8 mouse cellular contexts compared by ENCODE assay signal in the genomic region with DNA sequence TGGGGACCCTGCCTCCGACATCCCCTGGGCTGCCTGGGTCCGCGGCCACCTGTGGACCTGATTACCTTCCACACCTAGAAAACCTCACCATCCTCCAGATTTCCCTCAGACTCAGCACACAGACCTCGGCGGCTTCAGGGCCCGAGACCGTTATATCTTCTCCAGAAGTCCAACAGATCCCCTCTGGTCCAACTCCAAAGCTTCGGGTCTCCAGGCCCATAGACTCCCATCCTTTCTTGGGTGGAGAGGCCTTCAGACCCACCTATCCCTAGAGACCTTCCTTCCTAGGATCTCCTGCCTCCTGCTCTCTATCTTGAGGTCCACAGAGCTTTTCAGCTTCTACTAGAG. TPM values are rescaled to one million over a fixed set of nuclear protein-coding genes. Genes with fewer than 3 reads are reported as not detected.
DNase-seq lines count a peak whose midpoint lies in the region; ATAC-seq and TF ChIP-seq lines count a peak whose summit lies in the region.

No protein-coding gene starts in this region.

- H3K9ac ChIP-seq in limb, embryonic 15.5 days: peak overlapping the region; percentile 65
- peak overlapping the region; percentile 85 for H3K9ac ChIP-seq in stomach, postnatal 0 days (ENCODE audit: low read length)

- no peaks in the 10 kb centered on the region for H3K36me3 ChIP-seq in testis, adult 2 months (ENCODE audit: control insufficient read depth, insufficient read depth, low read length)
- H3K36me3 ChIP-seq in limb, embryonic 15.5 days: no peaks in the 10 kb centered on the region
- no peaks in the 10 kb centered on the region for H3K36me3 ChIP-seq in stomach, postnatal 0 days (ENCODE audit: control insufficient read depth, insufficient read depth, low read length)

- ATAC-seq in limb, embryonic 15.5 days (ENCODE audit: insufficient number of reproducible peaks, low FRiP score, low TSS enrichment, low read depth): no peak
- no peak for ATAC-seq in stomach, postnatal 0 days (ENCODE audit: low FRiP score, low TSS enrichment)

- peak overlapping the region; percentile 89 for H3K4me3 ChIP-seq in testis, adult 2 months (ENCODE audit: control insufficient read depth, low read depth, low read length)
- H3K4me3 ChIP-seq in limb, embryonic 15.5 days: peak overlapping the region; percentile 83
- H3K4me3 ChIP-seq in stomach, postnatal 0 days (ENCODE audit: low read depth, low read length): peak overlapping the region; percentile 82

- TF ChIP-seq POLR2A in testis, adult 2 months (IDR thresholded peaks at IDR 0.05; ENCODE audit: control insufficient read depth, low read depth, low read length): no peak

- H3K9me3 ChIP-seq in limb, embryonic 15.5 days: no peaks in the 10 kb centered on the region
- no peaks in the 10 kb centered on the region for H3K9me3 ChIP-seq in stomach, postnatal 0 days (ENCODE audit: control insufficient read depth, low read length)

- peak overlapping the region; percentile 92 for H3K4me2 ChIP-seq in limb, embryonic 15.5 days
- peak overlapping the region; percentile 80 for H3K4me2 ChIP-seq in stomach, postnatal 0 days (replicated peaks; ENCODE audit: low read depth)

- no peak for TF ChIP-seq EP300 in stomach, postnatal 0 days (optimal IDR thresholded peaks at IDR 0.05)

- no peak for TF ChIP-seq CTCF in testis, adult 2 months (IDR thresholded peaks at IDR 0.05; ENCODE audit: control insufficient read depth, insufficient read depth, insufficient replicate concordance, low read depth, low read length)
- no peak for TF ChIP-seq CTCF in stomach, postnatal 0 days (IDR thresholded peaks at IDR 0.05; ENCODE audit: low read depth)

- H3K4me1 ChIP-seq in testis, adult 2 months (ENCODE audit: control insufficient read depth, insufficient read depth, low read length): peaks cover 18% of the 10 kb centered on the region
- H3K4me1 ChIP-seq in limb, embryonic 15.5 days: peaks cover 39% of the 10 kb centered on the region
- H3K4me1 ChIP-seq in stomach, postnatal 0 days (replicated peaks; ENCODE audit: control insufficient read depth, insufficient read depth): peaks cover 13% of the 10 kb centered on the region; the same call in 1 of the 2 replicates

- H3K27me3 ChIP-seq in testis, adult 2 months (ENCODE audit: control insufficient read depth, insufficient read depth, low read length): no peaks in the 10 kb centered on the region
- H3K27me3 ChIP-seq in limb, embryonic 15.5 days: no peaks in the 10 kb centered on the region
- H3K27me3 ChIP-seq in stomach, postnatal 0 days (ENCODE audit: control insufficient read depth, insufficient read depth, low read length): no peaks in the 10 kb centered on the region

- 2% methylated on average over 8 of the region's 8 CpGs for WGBS in limb, embryonic 15.5 days
- 1% methylated on average over 8 of the region's 8 CpGs for WGBS in stomach, postnatal 0 days

- H3K27ac ChIP-seq in testis, adult 2 months (ENCODE audit: control insufficient read depth, insufficient read depth, low read depth, low read length): peak overlapping the region; percentile 84
- H3K27ac ChIP-seq in limb, embryonic 15.5 days: peak overlapping the region; percentile 35; the same call in 1 of the 2 replicates
- peak overlapping the region; percentile 84 for H3K27ac ChIP-seq in stomach, postnatal 0 days (replicated peaks)

- DNase-seq in embryo, embryonic 11 days: peak; percentile 10
- DNase-seq in embryo, embryonic 9.5 days (ENCODE audit: extremely low spot score): no peak
- no peak for DNase-seq in testis, postnatal 14 days (ENCODE audit: low spot score)
- DNase-seq in stomach, postnatal 0 days (ENCODE audit: low spot score): no peak
- no peak for DNase-seq in right cerebral cortex, adult 18-20 months
- DNase-seq in embryo, embryonic 10 days (ENCODE audit: low spot score): no peak

RNA-seq across cellular contexts. Expression of gene Fam118a, which starts 8.6 kb away (rescaled TPM):
- polyA plus RNA-seq in testis, adult 2 months (2012; rRNA removed): 54.2 and 55.9 TPM in 2 replicates
- 20.4 and 21.1 TPM in 2 replicates for polyA plus RNA-seq in limb, embryonic 15.5 days (2015; fragmentation: Nextera tagmentation; extraction: Ambion mirVana)
- polyA plus RNA-seq in stomach, postnatal 0 days (2015; fragmentation: Nextera tagmentation; extraction: Ambion mirVana): 18.3 and 20.1 TPM in 2 replicates

RNA-seq across cellular contexts. Expression of gene Upk3a, which starts 20.4 kb away (rescaled TPM):
- polyA plus RNA-seq in testis, adult 2 months (2012; rRNA removed): 1.1 and 1.2 TPM in 2 replicates
- polyA plus RNA-seq in limb, embryonic 15.5 days (2015; fragmentation: Nextera tagmentation; extraction: Ambion mirVana): 0.14 TPM in 1 of 2 replicates, not detected in the other
- 5.7 and 7.0 TPM in 2 replicates for polyA plus RNA-seq in stomach, postnatal 0 days (2015; fragmentation: Nextera tagmentation; extraction: Ambion mirVana)

RNA-seq across cellular contexts. Expression of gene 5031439G07Rik, which starts 49.0 kb away (rescaled TPM):
- polyA plus RNA-seq in testis, adult 2 months (2012; rRNA removed): 29.2 and 36.8 TPM in 2 replicates
- polyA plus RNA-seq in limb, embryonic 15.5 days (2015; fragmentation: Nextera tagmentation; extraction: Ambion mirVana): 8.1 and 8.7 TPM in 2 replicates
- 6.6 and 14.7 TPM in 2 replicates for polyA plus RNA-seq in stomach, postnatal 0 days (2015; fragmentation: Nextera tagmentation; extraction: Ambion mirVana)
